Mouse (Mus musculus) CH12.LX (cell line): Measurements from ENCODE around the gene Cldn34b2. TPM values are rescaled to one million over a fixed set of nuclear protein-coding genes. Genes with fewer than 3 reads are reported as not detected.

Experiments used
- DNase-seq: peaks from one replicate; pipeline ENCODE4 v3.0.0-alpha.2; 2013; ENCODE audit errors: extremely low read depth
- H3K27ac ChIP-seq: 2 replicates; pipeline ENCODE4 v1.5.1; 2012; ENCODE audit warnings: low read depth, mild to moderate bottlenecking, control low read depth, moderate library complexity; ENCODE audit not compliant: insufficient read depth
- H3K27me3 ChIP-seq: replicated peaks from 2 replicates; pipeline ENCODE3; 2012; ENCODE audit warnings: inconsistent platforms
- H3K36me3 ChIP-seq, 2 experiments: replicated peaks in 1 of 2; 2 replicates each; pipeline versions ENCODE3 to v1.6.1; 2012; ENCODE audit warnings: inconsistent platforms in 1 of 2, low read length in 1 of 2, mild to moderate bottlenecking in 1 of 2, mixed read lengths in 1 of 2, moderate library complexity in 1 of 2; ENCODE audit not compliant: control insufficient read depth in 1 of 2, insufficient read depth in 1 of 2
- H3K4me1 ChIP-seq, 2 experiments: 2 replicates each; pipeline ENCODE4 v1.6.1; 2012; ENCODE audit warnings: inconsistent platforms in 1 of 2, moderate library complexity in 1 of 2; ENCODE audit not compliant: insufficient read depth in 2 of 2, control insufficient read depth in 1 of 2
- H3K4me2 ChIP-seq: 2 replicates; pipeline ENCODE4 v1.6.1; 2012; ENCODE audit warnings: low read depth, mild to moderate bottlenecking, control low read depth; ENCODE audit not compliant: poor library complexity, insufficient read depth, severe bottlenecking
- H3K4me3 ChIP-seq, 3 experiments: fragments of 150-350 bp in 1 of 3; sonication (generic) in 1 of 3; replicated peaks in 1 of 3; 2 replicates each; pipeline versions ENCODE3 to v1.5.1; 2011 to 2012; ENCODE audit warnings: low read depth in 2 of 3, low read length in 2 of 3, mild to moderate bottlenecking in 2 of 3, moderate library complexity in 2 of 3, control low read depth in 1 of 3, improper control_type of control experiment in 1 of 3, inconsistent platforms in 1 of 3, mixed read lengths in 1 of 3; ENCODE audit not compliant: poor library complexity in 1 of 3
- H3K79me2 ChIP-seq: replicated peaks from 2 replicates; pipeline ENCODE4 v1.6.1; 2012; ENCODE audit warnings: mild to moderate bottlenecking, moderate library complexity; ENCODE audit not compliant: control insufficient read depth, poor library complexity, insufficient read depth, severe bottlenecking; ENCODE audit errors: extremely low read depth
- H3K9ac ChIP-seq: 2 replicates; pipeline ENCODE4 v1.6.1; 2012; ENCODE audit warnings: low read depth, mild to moderate bottlenecking, control low read depth, moderate library complexity; ENCODE audit not compliant: insufficient read depth
- H3K9me3 ChIP-seq: replicated peaks from 2 replicates; pipeline ENCODE3; 2012; ENCODE audit warnings: low read length, inconsistent platforms, mixed read lengths
- CHD2 ChIP-seq: IDR thresholded peaks from 2 replicates; pipeline ENCODE4 v1.6.1; 2011; ENCODE audit warnings: low read length, improper control_type of control experiment
- CTCF ChIP-seq, 2 experiments: IDR thresholded peaks in 1 of 2; conservative IDR thresholded peaks in 1 of 2; 2 replicates each; pipeline ENCODE4 v1.5.1; 2011 to 2012; ENCODE audit warnings: low read depth in 2 of 2, low read length in 2 of 2, improper control_type of control experiment in 1 of 2, inconsistent platforms in 1 of 2, mild to moderate bottlenecking in 1 of 2, moderate library complexity in 1 of 2
- ELF1 ChIP-seq: IDR thresholded peaks from 2 replicates; pipeline ENCODE4 v1.6.1; 2014; ENCODE audit warnings: low read depth, mild to moderate bottlenecking, inconsistent platforms, low read length, improper control_type of control experiment
- ETS1 ChIP-seq: conservative IDR thresholded peaks from 2 replicates; pipeline ENCODE4 v1.6.1; 2012; ENCODE audit warnings: low read depth, mild to moderate bottlenecking, inconsistent platforms, low read length, improper control_type of control experiment, moderate library complexity
- IRF4 ChIP-seq: IDR thresholded peaks from 2 replicates; pipeline ENCODE4 v1.6.1; 2014; ENCODE audit warnings: low read depth, mild to moderate bottlenecking, inconsistent platforms, low read length, improper control_type of control experiment
- JUND ChIP-seq: conservative IDR thresholded peaks from 2 replicates; pipeline ENCODE4 v1.6.1; 2011; ENCODE audit warnings: low read depth, low read length, improper control_type of control experiment
- MAFK ChIP-seq: IDR thresholded peaks from 2 replicates; pipeline ENCODE4 v1.6.1; 2011; ENCODE audit warnings: low read length, improper control_type of control experiment; ENCODE audit not compliant: insufficient replicate concordance
- MAZ ChIP-seq: IDR thresholded peaks from 2 replicates; pipeline ENCODE4 v1.6.1; 2012; ENCODE audit warnings: low read depth, mild to moderate bottlenecking, inconsistent platforms, low read length, improper control_type of control experiment, moderate library complexity
- MXI1 ChIP-seq: IDR thresholded peaks from 2 replicates; pipeline ENCODE4 v1.6.1; 2011; ENCODE audit warnings: mild to moderate bottlenecking, low read depth, low read length, improper control_type of control experiment
- NRF1 ChIP-seq: IDR thresholded peaks from 2 replicates; pipeline ENCODE4 v1.6.1; 2014; ENCODE audit warnings: low read depth, mild to moderate bottlenecking, inconsistent platforms, low read length, improper control_type of control experiment, moderate library complexity
- RAD21 ChIP-seq: IDR thresholded peaks from 2 replicates; pipeline ENCODE4 v1.6.1; 2011; ENCODE audit warnings: low read depth, mild to moderate bottlenecking, low read length, improper control_type of control experiment, moderate library complexity
- RCOR1 ChIP-seq: conservative IDR thresholded peaks from 2 replicates; pipeline ENCODE4 v1.6.1; 2012; ENCODE audit warnings: low read depth, mild to moderate bottlenecking, inconsistent platforms, low read length, improper control_type of control experiment
- SIN3A ChIP-seq: IDR thresholded peaks from 2 replicates; pipeline ENCODE4 v1.6.1; 2012; ENCODE audit warnings: low read length, improper control_type of control experiment, inconsistent platforms
- SMC3 ChIP-seq: IDR thresholded peaks from 2 replicates; pipeline ENCODE4 v1.6.1; 2011; ENCODE audit warnings: low read depth, low read length, improper control_type of control experiment
- TBP ChIP-seq: conservative IDR thresholded peaks from 2 replicates; pipeline ENCODE4 v1.6.1; 2011; ENCODE audit warnings: low read depth, low read length, improper control_type of control experiment
- USF1 ChIP-seq: IDR thresholded peaks from 2 replicates; pipeline ENCODE4 v1.6.1; 2014; ENCODE audit warnings: low read depth, mild to moderate bottlenecking, inconsistent platforms, low read length, improper control_type of control experiment
- ZC3H11A ChIP-seq: IDR thresholded peaks from 2 replicates; pipeline ENCODE4 v1.6.1; 2012; ENCODE audit warnings: low read depth, mild to moderate bottlenecking, inconsistent platforms, low read length, improper control_type of control experiment
- ZNF384 ChIP-seq: IDR thresholded peaks from 2 replicates; pipeline ENCODE4 v1.6.1; 2012; ENCODE audit warnings: low read depth, low read length, improper control_type of control experiment, inconsistent platforms
- dilution Hi-C: fragments of 300-500 bp; cut with MboI; formaldehyde crosslinking; loops from 2 replicates; pipeline ENCODE4 v1.14.3; 2020; ENCODE audit warnings: low sequenced_read_pairs; ENCODE audit not compliant: extremely low pct_unique_long_range_greater_than_20kb, extremely low pct_ligation_motif_present
- in situ Hi-C: fragments of 300-500 bp; cut with MboI; formaldehyde crosslinking; loops from 3 replicates; pipeline ENCODE4 v1.14.3; 2019; ENCODE audit warnings: low sequenced_read_pairs, low pct_ligation_motif_present, low pct_unique_long_range_greater_than_20kb, mixed read lengths
- polyA plus RNA-seq: library from polyadenylated mRNA; unstranded; fragments of >175 nt; gene quantifications from 2 replicates; pipeline ENCODE4 v1.2.1, GENCODE M21; 2012; ENCODE audit warnings: low read depth; ENCODE audit not compliant: insufficient read length
- total RNA-seq, 2 experiments: library from RNA; depleted of rRNA; stranded (reverse); fragments of 300-350 nt in 1 of 2; fragments of >200 nt in 1 of 2; gene quantifications; 2 replicates each; pipeline ENCODE4 v1.2.3; 2012 to 2014

Cldn34b2 gene
- total and polyA plus RNA-seq, 3 experiments, result not detected

GRCm38 (mm10) chrX:155151868-155152267, 23.7 kb upstream of the Cldn34b2 start:
- Histone ChIP-seq H3K4me1 (no peaks in the 10 kb centered on the region), H3K79me2 (no peaks in the 10 kb centered on the region), H3K36me3 (no peaks in the 10 kb centered on the region), H3K4me3 (no peak overlapping the region), H3K27me3 (no peaks in the 10 kb centered on the region), H3K9ac (no peak overlapping the region), H3K27ac (no peak overlapping the region), H3K9me3 (no peaks in the 10 kb centered on the region), H3K4me2 (no peak overlapping the region)
- in situ Hi-C loops (no loop called here), dilution Hi-C loops (no loop called here)
- TF ChIP-seq TBP, result no peak
- TF ChIP-seq JUND, result no peak
- TF ChIP-seq RCOR1, result no peak
- TF ChIP-seq NRF1, result no peak
- DNase-seq, result no peak

GRCm38 (mm10) chrX:155144718-155145117, 16.5 kb upstream of the Cldn34b2 start:
- no peaks in the 10 kb centered on the region for H3K36me3 ChIP-seq
- no peak overlapping the region for H3K4me2 ChIP-seq
- no peaks in the 10 kb centered on the region for H3K9me3 ChIP-seq
- in situ Hi-C loops (loop anchor here (25.0 kb wide), 1 partner anchor 168 kb away; no protein-coding TSS in a partner anchor), dilution Hi-C loops (no loop called here)
- H3K9ac ChIP-seq, result no peak overlapping the region
- peak; percentile 69 for DNase-seq
- H3K27ac ChIP-seq, result no peak overlapping the region
- TF ChIP-seq RAD21 (peak; percentile 84), JUND (no peak), ETS1 (no peak), SIN3A (no peak), CTCF (conservative IDR thresholded peaks at IDR 0.05 in 1 of 2, IDR thresholded peaks at IDR 0.05 in 1 of 2; ENCODE audit: low read depth in 2 of 2, low read length in 2 of 2) (peak in 1 of 2 experiments; percentile 82; a peak in 2 of 4 replicates), MAZ (no peak), IRF4 (no peak), ELF1 (no peak), MAFK (no peak), RCOR1 (no peak), SMC3 (peak; percentile 95), USF1 (no peak), ZNF384 (no peak), MXI1 (no peak), ZC3H11A (peak; percentile 81), CHD2 (no peak), NRF1 (no peak)
- no peaks in the 10 kb centered on the region for H3K79me2 ChIP-seq
- H3K4me3 ChIP-seq, result no peak overlapping the region
- H3K4me1 ChIP-seq, result no peaks in the 10 kb centered on the region
- no peaks in the 10 kb centered on the region for H3K27me3 ChIP-seq
